Mouse (Mus musculus) MEL (cell line): ENCODE measurements around the gene Vps13d. TPM values are rescaled to one million over a fixed set of nuclear protein-coding genes. Genes with fewer than 3 reads are reported as not detected.

Source experiments
- DNase-seq: peaks from one replicate; pipeline ENCODE4 v3.0.0; 2011; ENCODE audit warnings: low read depth, low spot score
- H3K27ac ChIP-seq: 2 replicates; pipeline ENCODE4 v1.5.1; 2012; ENCODE audit warnings: low read depth, mild to moderate bottlenecking, control low read depth, low read length, moderate library complexity; ENCODE audit not compliant: control insufficient read depth
- H3K27me3 ChIP-seq, 2 experiments: fragments of 150-350 bp in 1 of 2; sonication (generic) in 1 of 2; 2 replicates each; pipeline ENCODE4 v1.6.1; 2012; ENCODE audit warnings: low read length in 2 of 2, mild to moderate bottlenecking in 2 of 2, improper control_type of control experiment in 1 of 2, moderate library complexity in 1 of 2; ENCODE audit not compliant: insufficient read depth in 2 of 2, control insufficient read depth in 1 of 2
- H3K36me3 ChIP-seq, 2 experiments: 2 replicates each; pipeline ENCODE4 v1.6.1; 2012 to 2014; ENCODE audit warnings: low read length in 2 of 2, improper control_type of control experiment in 1 of 2, inconsistent platforms in 1 of 2, mild to moderate bottlenecking in 1 of 2; ENCODE audit not compliant: insufficient read depth in 2 of 2, control insufficient read depth in 1 of 2
- H3K4me1 ChIP-seq, 2 experiments: fragments of 150-350 bp in 1 of 2; sonication (generic) in 1 of 2; 2 replicates each; pipeline ENCODE4 v1.6.1; 2012; ENCODE audit warnings: low read length in 2 of 2, improper control_type of control experiment in 1 of 2, mild to moderate bottlenecking in 1 of 2; ENCODE audit not compliant: insufficient read depth in 2 of 2, control insufficient read depth in 1 of 2
- H3K4me3 ChIP-seq, 2 experiments: fragments of 150-350 bp in 1 of 2; sonication (generic) in 1 of 2; 2 replicates each; pipeline ENCODE4 v1.5.1; 2012; ENCODE audit warnings: low read depth in 2 of 2, low read length in 2 of 2, mild to moderate bottlenecking in 2 of 2, moderate library complexity in 2 of 2, control low read depth in 1 of 2, improper control_type of control experiment in 1 of 2; ENCODE audit not compliant: control insufficient read depth in 1 of 2, insufficient read depth in 1 of 2
- H3K79me2 ChIP-seq: 2 replicates; pipeline ENCODE4 v1.6.1; 2012; ENCODE audit warnings: mild to moderate bottlenecking, low read length, moderate library complexity; ENCODE audit not compliant: control insufficient read depth, poor library complexity, insufficient read depth
- H3K9ac ChIP-seq: 2 replicates; pipeline ENCODE4 v1.6.1; 2012; ENCODE audit warnings: low read depth, mild to moderate bottlenecking, control low read depth, low read length, moderate library complexity; ENCODE audit not compliant: control insufficient read depth, poor library complexity, severe bottlenecking
- H3K9me3 ChIP-seq: fragments of 150-350 bp; sonication (generic); replicated peaks from 2 replicates; pipeline ENCODE4 v1.6.1; 2012; ENCODE audit warnings: mild to moderate bottlenecking, low read length, improper control_type of control experiment, moderate library complexity; ENCODE audit not compliant: insufficient read depth
- CHD1 ChIP-seq: IDR thresholded peaks from 2 replicates; pipeline ENCODE4 v1.6.1; 2012; ENCODE audit warnings: low read depth, mild to moderate bottlenecking, inconsistent platforms, low read length, improper control_type of control experiment
- CTCF ChIP-seq, 3 experiments: IDR thresholded peaks in 2 of 3; conservative IDR thresholded peaks in 1 of 3; 2 replicates each; pipeline ENCODE4 v1.5.1; 2011 to 2012; ENCODE audit warnings: low read length in 3 of 3, low read depth in 2 of 3, mild to moderate bottlenecking in 2 of 3, improper control_type of control experiment in 1 of 3, inconsistent platforms in 1 of 3, mixed read lengths in 1 of 3, moderate library complexity in 1 of 3; ENCODE audit not compliant: control insufficient read depth in 1 of 3, insufficient read depth in 1 of 3, poor library complexity in 1 of 3, severe bottlenecking in 1 of 3
- EP300 ChIP-seq, 2 experiments: IDR thresholded peaks; 2 replicates each; pipeline ENCODE4 v1.6.1; 2011; ENCODE audit warnings: improper control_type of control experiment in 2 of 2, low read length in 2 of 2, low read depth in 1 of 2, mild to moderate bottlenecking in 1 of 2
- GATA1 ChIP-seq: IDR thresholded peaks from 2 replicates; pipeline ENCODE4 v1.6.1; 2011; ENCODE audit warnings: low read depth, low read length, improper control_type of control experiment
- HCFC1 ChIP-seq: IDR thresholded peaks from 2 replicates; pipeline ENCODE4 v1.6.1; 2012; ENCODE audit warnings: low read depth, mild to moderate bottlenecking, inconsistent platforms, low read length, improper control_type of control experiment, moderate library complexity
- KAT2A ChIP-seq: conservative IDR thresholded peaks from 2 replicates; pipeline ENCODE4 v1.6.1; 2012; ENCODE audit warnings: low read depth, low read length, improper control_type of control experiment, inconsistent platforms
- MAFK ChIP-seq: IDR thresholded peaks from 2 replicates; pipeline ENCODE4 v1.6.1; 2011; ENCODE audit warnings: low read depth, mild to moderate bottlenecking, low read length, improper control_type of control experiment, borderline replicate concordance
- MAX ChIP-seq: IDR thresholded peaks from 2 replicates; pipeline ENCODE4 v1.6.1; 2011; ENCODE audit warnings: low read length, improper control_type of control experiment
- MAZ ChIP-seq: IDR thresholded peaks from 2 replicates; pipeline ENCODE4 v1.6.1; 2012; ENCODE audit warnings: low read depth, mild to moderate bottlenecking, inconsistent platforms, low read length, improper control_type of control experiment
- MXI1 ChIP-seq: IDR thresholded peaks from 2 replicates; pipeline ENCODE4 v1.6.1; 2011; ENCODE audit warnings: mild to moderate bottlenecking, low read depth, low read length, improper control_type of control experiment
- MYC ChIP-seq: IDR thresholded peaks from 2 replicates; pipeline ENCODE4 v1.6.1; 2011; ENCODE audit warnings: low read depth, mild to moderate bottlenecking, low read length, improper control_type of control experiment, moderate library complexity
- NRF1 ChIP-seq: IDR thresholded peaks from 2 replicates; pipeline ENCODE4 v1.6.1; 2014; ENCODE audit warnings: low read depth, mild to moderate bottlenecking, inconsistent platforms, low read length, improper control_type of control experiment, moderate library complexity; ENCODE audit not compliant: poor library complexity, insufficient read depth, severe bottlenecking
- POLR2A ChIP-seq, 2 experiments: IDR thresholded peaks; 2 replicates each; pipeline ENCODE4 v1.6.1; 2011 to 2012; ENCODE audit warnings: low read length in 2 of 2, mild to moderate bottlenecking in 2 of 2, control low read depth in 1 of 2, improper control_type of control experiment in 1 of 2, low read depth in 1 of 2, moderate library complexity in 1 of 2; ENCODE audit not compliant: control insufficient read depth in 1 of 2, insufficient read depth in 1 of 2, poor library complexity in 1 of 2
- POLR2AphosphoS5 ChIP-seq: IDR thresholded peaks from 2 replicates; pipeline ENCODE4 v1.6.1; 2012; ENCODE audit warnings: low read depth, borderline replicate concordance, mild to moderate bottlenecking, inconsistent platforms, low read length, moderate library complexity, mixed read lengths
- RCOR1 ChIP-seq: IDR thresholded peaks from 2 replicates; pipeline ENCODE4 v1.6.1; 2012; ENCODE audit warnings: low read depth, mild to moderate bottlenecking, inconsistent platforms, low read length, improper control_type of control experiment
- SIN3A ChIP-seq: IDR thresholded peaks from 2 replicates; pipeline ENCODE4 v1.6.1; 2012; ENCODE audit warnings: low read length, improper control_type of control experiment, inconsistent platforms
- TBP ChIP-seq: IDR thresholded peaks from 2 replicates; pipeline ENCODE4 v1.8.0; 2011; ENCODE audit warnings: low read depth, low read length, improper control_type of control experiment
- TCF12 ChIP-seq: IDR thresholded peaks from 2 replicates; pipeline ENCODE4 v1.6.1; 2014; ENCODE audit warnings: low read depth, mild to moderate bottlenecking, inconsistent platforms, low read length, improper control_type of control experiment, moderate library complexity
- UBTF ChIP-seq: IDR thresholded peaks from 2 replicates; pipeline ENCODE4 v1.6.1; 2012; ENCODE audit warnings: low read depth, mild to moderate bottlenecking, inconsistent platforms, low read length, improper control_type of control experiment, moderate library complexity, borderline replicate concordance; ENCODE audit not compliant: insufficient read depth
- USF1 ChIP-seq: IDR thresholded peaks from 2 replicates; pipeline ENCODE4 v1.6.1; 2014; ENCODE audit warnings: low read depth, mild to moderate bottlenecking, inconsistent platforms, low read length, improper control_type of control experiment, moderate library complexity
- ZC3H11A ChIP-seq: IDR thresholded peaks from 2 replicates; pipeline ENCODE4 v1.6.1; 2012; ENCODE audit warnings: low read depth, mild to moderate bottlenecking, inconsistent platforms, low read length, improper control_type of control experiment
- ZKSCAN1 ChIP-seq: IDR thresholded peaks from 2 replicates; pipeline ENCODE4 v1.6.1; 2012; ENCODE audit warnings: low read depth, mild to moderate bottlenecking, inconsistent platforms, low read length, improper control_type of control experiment, moderate library complexity
- ZMIZ1 ChIP-seq: IDR thresholded peaks from 2 replicates; pipeline ENCODE4 v1.6.1; 2012; ENCODE audit warnings: low read depth, mild to moderate bottlenecking, inconsistent platforms, low read length, improper control_type of control experiment, moderate library complexity
- polyA plus RNA-seq, 2 experiments: library from polyadenylated mRNA; stranded (reverse) in 1 of 2; unstranded in 1 of 2; fragments of >175 nt in 1 of 2; fragments of >200 nt in 1 of 2; gene quantifications; 2 replicates each; pipeline versions ENCODE4 v1.2.1 to v1.2.4; 2012; ENCODE audit warnings: low replicate concordance in 2 of 2, low read depth in 1 of 2; ENCODE audit not compliant: insufficient read length in 2 of 2, insufficient read depth in 1 of 2, missing spikeins in 1 of 2
- total RNA-seq: library from RNA; depleted of rRNA; stranded (reverse); fragments of 300-350 nt; gene quantifications from 2 replicates; pipeline ENCODE4 v1.2.3, GENCODE M21; 2012

Gene Vps13d
- total and polyA plus RNA-seq, 3 experiments = 8.9 to 14.5 (median 13.2) TPM

DNA sequence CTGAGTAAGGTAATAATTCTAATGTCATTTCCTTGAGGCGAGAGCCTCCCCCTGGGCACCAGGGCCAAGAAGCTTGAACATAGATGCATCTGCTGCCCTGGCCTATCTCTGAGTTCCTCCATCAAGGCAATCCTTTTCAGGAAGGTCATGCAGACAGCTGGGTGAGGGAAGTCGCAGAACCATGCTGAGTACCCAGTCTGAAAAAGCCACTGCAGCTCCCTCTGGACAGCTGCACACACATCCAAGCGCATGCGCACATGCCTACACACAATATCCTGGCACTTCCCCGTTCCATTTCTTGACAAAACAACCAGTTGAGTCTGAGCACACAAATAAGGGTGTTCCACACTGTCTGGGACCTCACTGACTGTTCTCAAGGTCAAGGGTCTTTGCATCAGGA, 36.9 kb upstream of the Vps13d start:
- Histone ChIP-seq H3K27ac (no peak overlapping the region), H3K27me3 (no peaks in the 10 kb centered on the region), H3K36me3 (no peaks in the 10 kb centered on the region), H3K4me3 (no peak overlapping the region), H3K4me1 (no peaks in the 10 kb centered on the region), H3K9me3 (no peaks in the 10 kb centered on the region), H3K9ac (no peak overlapping the region), H3K79me2 (no peaks in the 10 kb centered on the region)
- TF ChIP-seq KAT2A (no peak), SIN3A (no peak), USF1 (no peak), CTCF (IDR thresholded peaks at IDR 0.05 in 2 of 3, conservative IDR thresholded peaks at IDR 0.05 in 1 of 3; ENCODE audit: control insufficient read depth in 1 of 3, insufficient read depth in 1 of 3, low read depth in 2 of 3, low read length in 3 of 3, poor library complexity in 1 of 3, severe bottlenecking in 1 of 3) (no peak), MAFK (no peak), UBTF (no peak), ZMIZ1 (no peak), ZKSCAN1 (no peak), HCFC1 (no peak), RCOR1 (no peak), POLR2AphosphoS5 (no peak), NRF1 (no peak), EP300 (IDR thresholded peaks at IDR 0.05; ENCODE audit: low read depth in 1 of 2, low read length in 2 of 2) (no peak), MYC (no peak), MAX (no peak)
- no peak for DNase-seq

DNA sequence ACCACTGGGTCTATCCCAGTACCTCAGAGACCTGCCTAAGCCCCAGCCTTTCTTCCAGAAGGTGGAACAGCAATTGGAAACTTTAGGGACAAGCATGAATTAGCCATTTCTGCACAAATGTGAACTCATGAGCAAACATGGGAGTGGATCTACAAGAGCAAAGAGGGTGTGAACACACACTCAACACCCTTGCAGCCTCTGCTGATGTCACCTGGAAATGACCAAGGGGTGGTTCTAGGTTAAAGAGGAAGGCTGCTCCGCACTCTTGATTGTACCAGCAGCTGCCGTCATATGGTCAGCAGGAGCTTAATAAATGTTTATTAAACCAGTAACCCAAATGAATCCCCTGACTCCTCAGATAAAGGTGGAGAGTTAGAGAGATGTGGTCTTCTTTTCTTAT, 35.8 kb upstream of the Vps13d start:
- Histone ChIP-seq H3K4me1 (no peaks in the 10 kb centered on the region), H3K79me2 (no peaks in the 10 kb centered on the region), H3K27me3 (no peaks in the 10 kb centered on the region), H3K9ac (no peak overlapping the region), H3K4me3 (no peak overlapping the region), H3K36me3 (no peaks in the 10 kb centered on the region), H3K9me3 (no peaks in the 10 kb centered on the region), H3K27ac (no peak overlapping the region)
- TF ChIP-seq ZC3H11A (no peak), CHD1 (no peak), POLR2A (IDR thresholded peaks at IDR 0.05; ENCODE audit: control insufficient read depth in 1 of 2, insufficient read depth in 1 of 2, low read depth in 1 of 2, low read length in 2 of 2, poor library complexity in 1 of 2) (no peak), TBP (no peak), POLR2AphosphoS5 (no peak), MAZ (no peak), MXI1 (no peak), GATA1 (no peak), CTCF (IDR thresholded peaks at IDR 0.05 in 2 of 3, conservative IDR thresholded peaks at IDR 0.05 in 1 of 3; ENCODE audit: control insufficient read depth in 1 of 3, insufficient read depth in 1 of 3, low read depth in 2 of 3, low read length in 3 of 3, poor library complexity in 1 of 3, severe bottlenecking in 1 of 3) (no peak), TCF12 (no peak)
- DNase-seq = no peak
